Mouse (Mus musculus) embryonic facial prominence, embryonic 15.5 days (tissue): ENCODE results near the gene Hnrnpab. TPM values are rescaled to one million over a fixed set of nuclear protein-coding genes. Genes with fewer than 3 reads are reported as not detected.
"Not testable (repeated sequence)": the region's sequence is repeated elsewhere in the genome, so short reads cannot be mapped to it uniquely, and the experiment has no call there.

Experiments
- ATAC-seq: fragments of 200-750 bp; cut with Nextera tagmentation; 2 replicates; pipeline ENCODE4 v1.8.0; 2017; ENCODE audit warnings: low read depth, moderate TSS enrichment; ENCODE audit not compliant: insufficient number of reproducible peaks, low FRiP score, low TSS enrichment
- H3K27ac ChIP-seq: fragments of 300-500 bp; sonication (generic); replicated peaks from 2 replicates; pipeline ENCODE4 v1.5.1; 2015; ENCODE audit warnings: mild to moderate bottlenecking, inconsistent platforms
- H3K27me3 ChIP-seq: fragments of 300-500 bp; sonication (generic); 2 replicates; pipeline ENCODE4 v1.6.1; 2015; ENCODE audit warnings: inconsistent platforms
- H3K36me3 ChIP-seq: fragments of 300-500 bp; sonication (generic); 2 replicates; pipeline ENCODE4 v1.6.1; 2015; ENCODE audit warnings: mild to moderate bottlenecking, inconsistent platforms
- H3K4me1 ChIP-seq: fragments of 300-500 bp; sonication (generic); 2 replicates; pipeline ENCODE4 v1.6.1; 2015; ENCODE audit warnings: inconsistent platforms
- H3K4me2 ChIP-seq: fragments of 300-500 bp; sonication (generic); replicated peaks from 2 replicates; pipeline ENCODE4 v1.6.1; 2015; ENCODE audit warnings: mild to moderate bottlenecking, inconsistent platforms
- H3K4me3 ChIP-seq: fragments of 300-500 bp; sonication (generic); replicated peaks from 2 replicates; pipeline ENCODE4 v1.5.1; 2015; ENCODE audit warnings: mild to moderate bottlenecking, inconsistent platforms
- H3K9ac ChIP-seq: fragments of 300-500 bp; sonication (generic); 2 replicates; pipeline ENCODE4 v1.6.1; 2015; ENCODE audit warnings: inconsistent platforms
- H3K9me3 ChIP-seq: fragments of 300-500 bp; sonication (generic); replicated peaks from 2 replicates; pipeline ENCODE4 v1.6.1; 2016; ENCODE audit warnings: inconsistent platforms
- WGBS: fragments of 180-500 bp; shearing (Covaris S2); methylation state at CpG from one replicate; pipeline ENCODE4 v1.1.7; 2015; 5-methylcytosine and 5-hydroxymethylcytosine counted together
- polyA plus RNA-seq: library from polyadenylated mRNA; unstranded; fragments of >200 nt; fragmentation: Nextera tagmentation; extraction: Ambion mirVana; gene quantifications from 2 replicates; pipeline ENCODE4 v1.2.1, GENCODE M21; 2015

Hnrnpab gene
- polyA plus RNA-seq, 1 experiment from 2014 or later = 381 TPM

DNA sequence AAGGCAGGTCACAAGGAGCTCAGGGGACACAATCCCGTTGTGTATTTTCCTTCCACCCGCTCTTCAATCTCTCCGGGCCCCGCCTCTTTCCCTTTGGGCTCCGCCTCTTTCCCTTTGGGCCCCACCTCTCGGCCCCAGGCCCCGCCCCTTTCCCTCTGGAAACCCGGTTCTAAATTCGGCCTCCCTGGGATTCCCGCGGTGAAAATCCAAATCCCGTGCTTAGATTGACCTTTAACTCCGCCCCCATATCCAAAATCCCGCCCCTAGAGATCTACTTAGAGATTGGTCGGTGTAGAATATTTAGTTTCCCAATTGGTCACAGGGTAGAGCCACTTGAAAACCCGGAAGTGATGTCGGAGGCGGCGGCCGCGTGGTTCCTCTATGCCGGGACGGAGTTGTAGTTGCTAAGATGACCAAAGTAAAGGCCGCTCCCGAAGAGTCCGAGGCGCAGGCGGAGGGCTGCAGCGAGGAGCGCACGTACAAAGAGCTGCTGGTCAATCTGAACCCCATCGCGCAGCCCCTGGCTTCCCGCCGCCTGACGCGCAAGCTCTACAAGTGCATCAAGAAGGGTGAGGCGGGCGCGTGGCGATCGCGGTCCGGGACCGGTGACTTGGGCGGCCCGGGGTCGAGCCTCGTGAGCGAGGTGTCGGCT lies 12.9 kb upstream of the Hnrnpab start, which contains the start of gene Nhp2:
Nhp2 (plus strand) TSS at position 327 of the 652 bp plus-strand sequence.
- Histone ChIP-seq H3K27ac (peak within 1 kb of the TSS; percentile 63), H3K9me3 (no peaks in the 10 kb centered on the region), H3K4me2 (peak within 1 kb of the TSS; percentile 76), H3K36me3 (peaks cover 35% of the 10 kb centered on the region), H3K4me3 (peak within 1 kb of the TSS; percentile 90), H3K4me1 (peaks cover 30% of the 10 kb centered on the region), H3K27me3 (no peaks in the 10 kb centered on the region), H3K9ac (peak within 1 kb of the TSS; percentile 64)
- peak; percentile 93 for ATAC-seq
- WGBS = under 1% methylated on average over 51 of the region's 51 CpGs

GRCm38 (mm10) chr11:51618894-51619408 lies 12.3 kb upstream of the Hnrnpab start:
- Histone ChIP-seq H3K27me3 (no peaks in the 10 kb centered on the region), H3K4me2 (peak overlapping the region; percentile 76), H3K27ac (0 out of 2 replicates have a peak overlapping the region, but pooled peaks have one; percentile 53), H3K9me3 (no peaks in the 10 kb centered on the region), H3K36me3 (peaks cover 29% of the 10 kb centered on the region), H3K4me3 (peak overlapping the region; percentile 90), H3K4me1 (peaks cover 30% of the 10 kb centered on the region), H3K9ac (no peak overlapping the region)
- no peak for ATAC-seq
- 47% methylated on average over 8 of the region's 8 CpGs for WGBS

DNA sequence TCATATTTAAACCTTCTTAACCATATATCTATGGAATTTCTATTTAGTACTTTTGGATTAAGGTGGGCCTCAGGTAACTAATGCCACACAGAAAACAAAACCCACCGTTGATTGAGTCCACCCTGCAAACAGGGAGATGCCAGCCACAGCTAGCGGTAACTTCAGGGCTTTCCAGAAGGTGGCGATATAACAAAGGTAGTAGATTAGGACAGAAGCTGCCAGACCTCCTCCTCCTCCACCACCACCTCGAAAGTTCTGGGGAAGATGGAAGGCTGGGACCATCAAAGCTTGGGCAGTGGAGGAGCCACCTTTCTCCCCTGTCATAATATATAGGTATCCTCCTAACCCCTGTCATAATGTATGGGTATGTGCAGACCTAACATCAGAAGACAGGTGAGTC lies 11.0 kb upstream of the Hnrnpab start:
- 3% methylated on average over 4 of the region's 4 CpGs for WGBS
- no peak overlapping the region for H3K9ac ChIP-seq

DNA sequence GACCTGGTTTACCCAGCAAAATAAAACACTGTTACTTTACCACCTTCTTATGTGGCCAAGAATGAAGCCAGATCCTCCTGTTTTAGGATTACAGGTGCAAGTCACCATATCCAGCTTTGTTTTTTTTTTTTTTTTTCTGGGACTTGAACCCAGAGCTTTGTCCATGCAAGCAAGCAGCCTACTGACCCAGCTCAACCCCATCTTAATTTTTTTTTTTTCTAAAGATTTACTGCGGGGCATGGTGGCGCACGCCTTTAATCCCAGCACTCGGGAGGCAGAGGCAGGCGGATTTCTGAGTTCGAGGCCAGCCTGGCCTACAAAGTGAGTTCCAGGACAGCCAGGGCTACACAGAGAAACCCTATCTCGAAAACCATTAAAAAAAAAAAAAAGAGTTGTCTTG lies 9.5 kb upstream of the Hnrnpab start:
- H3K27me3 ChIP-seq, H3K9me3 ChIP-seq, ATAC-seq, H3K36me3 ChIP-seq: not testable (repeated sequence)
- Histone ChIP-seq H3K4me2 (peak overlapping the region; percentile 82), H3K27ac (peak overlapping the region; percentile 94; the same call in 1 of the 2 replicates), H3K4me1 (peaks cover 24% of the 10 kb centered on the region), H3K9ac (peak overlapping the region; percentile 53; the same call in 1 of the 2 replicates), H3K4me3 (peak overlapping the region; percentile 49; the same call in 1 of the 2 replicates)
- WGBS = 93% methylated on average over 7 of the region's 7 CpGs

More for the DNA sequence above, 11.0 kb upstream of the Hnrnpab start:
- Histone ChIP-seq H3K27ac (no peak overlapping the region), H3K4me3 (no peak overlapping the region), H3K27me3 (no peaks in the 10 kb centered on the region), H3K4me2 (no peak overlapping the region), H3K36me3 (peaks cover 17% of the 10 kb centered on the region), H3K9me3 (no peaks in the 10 kb centered on the region), H3K4me1 (peaks cover 30% of the 10 kb centered on the region)
- no peak for ATAC-seq

DNA sequence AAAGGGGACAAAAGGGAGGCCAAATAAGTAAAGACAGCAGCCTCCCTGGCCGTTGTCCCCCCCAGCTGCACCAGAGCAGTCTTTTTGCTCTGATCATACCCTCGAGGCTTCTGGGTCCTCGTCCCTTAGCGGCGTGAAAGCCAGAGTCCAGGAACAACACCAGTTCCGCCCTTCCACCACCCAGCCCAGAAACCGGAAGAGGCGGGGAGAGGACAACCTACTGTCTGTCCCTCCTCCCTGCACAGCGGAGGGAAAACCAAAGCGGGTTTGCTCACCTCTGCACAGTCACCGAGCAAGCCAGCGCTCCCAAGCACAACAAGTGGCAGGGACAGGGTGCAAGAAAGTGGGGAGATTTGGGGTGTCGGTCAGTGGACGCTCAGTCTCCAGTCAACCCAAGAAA lies 9.0 kb upstream of the Hnrnpab start:
- no peaks in the 10 kb centered on the region for H3K36me3 ChIP-seq
- peak; percentile 66; the same call in 1 of the 2 replicates for ATAC-seq

DNA sequence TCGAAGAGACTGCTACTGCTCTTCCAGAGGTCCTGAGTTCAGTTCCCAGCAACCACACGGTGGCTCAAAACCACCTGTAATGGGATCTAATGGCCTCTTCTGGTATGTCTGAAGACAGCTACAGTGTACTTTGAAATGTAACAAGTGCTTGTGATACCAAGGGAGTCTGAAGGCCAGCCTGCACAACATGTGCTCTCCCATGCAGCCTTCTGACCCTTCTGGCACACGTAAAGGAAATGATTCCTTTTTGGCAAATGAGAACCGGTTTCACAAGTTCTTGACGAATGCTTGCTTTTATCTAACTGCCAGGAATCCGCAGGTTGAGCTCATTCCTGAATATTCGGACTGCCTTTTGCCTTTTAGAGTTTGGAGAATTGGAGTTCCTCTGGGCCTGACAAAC lies 8.5 kb upstream of the Hnrnpab start:
- H3K4me3 ChIP-seq = peak overlapping the region; percentile 49
- no peaks in the 10 kb centered on the region for H3K9me3 ChIP-seq
- 28% methylated on average over 7 of the region's 7 CpGs for WGBS
- peak overlapping the region; percentile 82 for H3K4me2 ChIP-seq
- H3K27ac ChIP-seq = peak overlapping the region; percentile 94
- H3K36me3 ChIP-seq = no peaks in the 10 kb centered on the region
- H3K27me3 ChIP-seq = no peaks in the 10 kb centered on the region
- no peak for ATAC-seq
- H3K4me1 ChIP-seq = peaks cover 14% of the 10 kb centered on the region
- peak overlapping the region; percentile 53 for H3K9ac ChIP-seq

More for the DNA sequence above, 9.0 kb upstream of the Hnrnpab start:
- peak overlapping the region; percentile 82 for H3K4me2 ChIP-seq
- H3K9me3 ChIP-seq = no peaks in the 10 kb centered on the region
- no peaks in the 10 kb centered on the region for H3K27me3 ChIP-seq
- peak overlapping the region; percentile 49 for H3K4me3 ChIP-seq
- WGBS = under 1% methylated on average over 14 of the region's 14 CpGs
- H3K27ac ChIP-seq = peak overlapping the region; percentile 94
- peak overlapping the region; percentile 53 for H3K9ac ChIP-seq
- H3K4me1 ChIP-seq = peaks cover 19% of the 10 kb centered on the region

DNA sequence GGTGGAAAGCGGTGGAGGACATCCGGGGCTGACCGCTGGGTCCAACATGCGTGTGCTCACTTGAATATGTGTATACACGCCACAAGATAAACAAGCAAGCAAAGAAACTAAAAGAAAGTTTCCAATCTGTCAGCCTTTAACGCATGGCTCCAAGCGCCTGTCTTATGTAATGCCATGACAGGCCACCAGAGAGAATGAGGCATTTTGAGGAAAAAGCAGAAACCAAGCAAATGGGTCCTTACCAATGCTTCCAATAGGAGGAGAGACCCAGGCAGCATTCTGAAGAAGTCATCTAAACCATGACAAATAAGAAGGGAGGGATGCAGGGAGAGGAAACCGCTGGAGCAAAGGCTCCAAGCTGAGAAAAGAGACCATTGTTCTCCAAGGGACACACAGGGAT lies 7.6 kb upstream of the Hnrnpab start:
- ATAC-seq = no peak

DNA sequence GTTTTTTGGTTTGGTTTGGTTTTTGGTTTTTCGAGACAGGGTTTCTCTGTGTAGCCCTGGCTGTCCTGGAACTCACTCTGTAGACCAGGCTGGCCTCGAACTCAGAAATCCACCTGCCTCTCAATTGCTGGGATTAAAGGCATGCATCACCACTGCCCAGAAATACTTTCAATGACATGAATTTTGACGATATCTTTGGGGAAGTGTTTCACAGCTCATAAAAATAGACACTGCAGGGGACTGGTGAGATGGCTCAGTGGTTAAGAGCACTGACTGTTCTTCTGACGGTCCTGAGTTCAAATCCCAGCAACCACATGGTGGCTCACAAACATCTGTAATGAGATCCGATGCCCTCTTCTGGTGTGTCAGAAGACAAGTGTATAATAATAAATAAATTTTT lies 3.3 kb upstream of the Hnrnpab start:
- H3K4me3 ChIP-seq, H3K27ac ChIP-seq, H3K9me3 ChIP-seq, H3K9ac ChIP-seq, ATAC-seq, H3K4me2 ChIP-seq, H3K36me3 ChIP-seq, H3K27me3 ChIP-seq: not testable (repeated sequence)
- WGBS = 86% methylated on average over 5 of the region's 5 CpGs
- peaks cover 17% of the 10 kb centered on the region for H3K4me1 ChIP-seq

More for the DNA sequence above, 7.6 kb upstream of the Hnrnpab start:
- Histone ChIP-seq H3K4me3 (no peak overlapping the region), H3K4me2 (no peak overlapping the region), H3K27me3 (no peaks in the 10 kb centered on the region), H3K36me3 (no peaks in the 10 kb centered on the region), H3K27ac (peak overlapping the region; percentile 94), H3K9me3 (no peaks in the 10 kb centered on the region), H3K4me1 (peaks cover 12% of the 10 kb centered on the region), H3K9ac (no peak overlapping the region)
- WGBS = 74% methylated on average over 8 of the region's 8 CpGs

DNA sequence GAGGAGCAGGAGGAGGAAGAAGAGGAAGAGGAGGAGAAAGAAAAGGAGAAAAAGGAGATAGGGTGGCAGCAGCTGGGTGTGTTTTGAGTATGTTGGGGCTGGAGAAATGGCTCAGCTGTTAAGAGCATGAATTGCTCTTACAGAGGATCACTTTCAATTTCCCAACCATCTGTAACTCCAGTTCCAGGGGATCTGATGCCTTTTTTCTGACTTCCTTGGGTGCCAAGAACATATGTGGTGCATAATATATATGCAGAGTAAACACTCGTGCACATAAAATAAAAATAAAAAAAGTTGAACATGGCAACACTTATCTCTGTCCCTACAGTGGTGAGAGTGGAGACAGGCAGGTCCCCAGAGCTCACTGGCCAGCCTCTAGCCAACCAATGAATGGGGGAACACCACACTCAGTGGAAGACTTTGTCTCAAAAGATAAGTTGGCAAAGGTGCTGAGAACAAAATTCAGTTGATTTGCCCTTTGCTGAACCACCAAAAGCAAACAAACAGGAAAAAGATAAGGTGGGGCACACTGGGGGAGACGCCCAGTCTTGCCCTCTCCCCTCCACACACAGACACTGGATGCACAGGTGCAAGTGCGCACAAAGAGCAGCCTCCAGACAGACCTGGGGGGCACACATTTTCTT lies 2.7 kb upstream of the Hnrnpab start:
- Histone ChIP-seq H3K4me1 (peaks cover 19% of the 10 kb centered on the region), H3K9me3 (no peaks in the 10 kb centered on the region), H3K4me3 (no peak overlapping the region), H3K27ac (no peak overlapping the region), H3K4me2 (no peak overlapping the region), H3K27me3 (no peaks in the 10 kb centered on the region), H3K9ac (no peak overlapping the region), H3K36me3 (peaks cover 9% of the 10 kb centered on the region)
- ATAC-seq = no peak
- WGBS = 74% methylated on average over 3 of the region's 3 CpGs

DNA sequence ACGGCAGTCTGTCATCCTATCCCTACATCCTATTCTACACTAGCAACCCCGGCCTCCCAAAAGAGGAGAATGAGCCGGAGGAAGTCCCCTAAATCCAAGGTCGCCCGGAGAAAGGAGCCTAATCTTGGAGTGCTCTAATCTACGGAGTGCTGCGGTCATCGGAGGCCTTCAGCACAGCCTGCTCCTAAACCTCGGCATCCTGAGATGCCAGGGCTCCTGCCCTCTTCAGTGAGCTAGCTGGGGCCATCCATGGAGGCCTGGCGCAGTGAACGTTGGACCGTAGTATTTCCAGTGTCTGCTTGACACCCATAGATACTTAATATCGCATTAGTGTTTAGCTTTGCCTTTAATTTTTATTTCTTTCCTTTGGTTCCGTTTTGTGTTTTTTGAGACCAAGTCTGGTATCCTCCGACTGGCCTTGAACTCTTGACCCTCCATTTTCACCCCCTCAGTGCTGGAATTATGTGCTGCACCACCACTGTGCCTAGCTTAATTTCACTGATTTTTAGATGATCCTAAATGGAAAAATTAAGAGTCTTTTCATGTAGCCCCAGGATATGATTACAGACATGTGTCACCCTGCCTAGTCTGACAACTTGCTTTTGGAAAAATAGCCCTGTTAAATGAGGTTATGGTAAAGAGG lies 570 bp upstream of the Hnrnpab start:
- no peaks in the 10 kb centered on the region for H3K9me3 ChIP-seq
- peaks cover 31% of the 10 kb centered on the region for H3K36me3 ChIP-seq
- ATAC-seq = peak; percentile 32
- H3K4me3 ChIP-seq = peak overlapping the region; percentile 95
- WGBS = 8% methylated on average over 15 of the region's 15 CpGs
- no peaks in the 10 kb centered on the region for H3K27me3 ChIP-seq
- peak overlapping the region; percentile 67 for H3K4me2 ChIP-seq
- peak overlapping the region; percentile 69 for H3K9ac ChIP-seq
- H3K27ac ChIP-seq = peak overlapping the region; percentile 82
- H3K4me1 ChIP-seq = peaks cover 38% of the 10 kb centered on the region
